Mouse (Mus musculus) forebrain, embryonic 10.5 days (tissue): ENCODE data around the gene Rab30. TPM values are rescaled to one million over a fixed set of nuclear protein-coding genes. Genes with fewer than 3 reads are reported as not detected.
A peak's percentile ranks its signal among the peaks of the same experiment; 100 is the strongest.

Experiments used
- DNase-seq: peaks from one replicate; pipeline ENCODE4 v3.0.0-alpha.2; 2017; ENCODE audit warnings: low spot score; ENCODE audit errors: extremely low spot score
- H3K27ac ChIP-seq: fragments of 300-500 bp; sonication (generic); 2 replicates; pipeline ENCODE4 v1.5.1; 2016; ENCODE audit warnings: mild to moderate bottlenecking
- H3K27me3 ChIP-seq: fragments of 300-500 bp; sonication (generic); 2 replicates; pipeline ENCODE4 v1.6.1; 2016; ENCODE audit warnings: mild to moderate bottlenecking; ENCODE audit not compliant: poor library complexity, severe bottlenecking
- H3K36me3 ChIP-seq: fragments of 300-500 bp; sonication (generic); replicated peaks from 2 replicates; pipeline ENCODE4 v1.6.1; 2016; ENCODE audit warnings: mild to moderate bottlenecking, moderate library complexity
- H3K4me1 ChIP-seq: fragments of 300-500 bp; sonication (generic); 2 replicates; pipeline ENCODE4 v1.6.1; 2016
- H3K4me3 ChIP-seq: fragments of 300-500 bp; sonication (generic); 2 replicates; pipeline ENCODE4 v1.5.1; 2016; ENCODE audit warnings: mild to moderate bottlenecking, moderate library complexity
- H3K9me3 ChIP-seq: fragments of 300-500 bp; sonication (generic); 2 replicates; pipeline ENCODE4 v1.6.1; 2016; ENCODE audit warnings: mild to moderate bottlenecking, moderate library complexity
- WGBS: fragments of 180-500 bp; shearing (Covaris S2); methylation state at CpG from one replicate; pipeline ENCODE4 v1.1.7; 2016; 5-methylcytosine and 5-hydroxymethylcytosine counted together
- polyA plus RNA-seq: library from polyadenylated mRNA; unstranded; fragments of >200 nt; fragmentation: Nextera tagmentation; extraction: Ambion mirVana; gene quantifications from 2 replicates; pipeline ENCODE4 v1.2.1, GENCODE M21; 2016

Rab30 gene
- polyA plus RNA-seq, 1 experiment from 2014 or later: 15.6 TPM

DNA sequence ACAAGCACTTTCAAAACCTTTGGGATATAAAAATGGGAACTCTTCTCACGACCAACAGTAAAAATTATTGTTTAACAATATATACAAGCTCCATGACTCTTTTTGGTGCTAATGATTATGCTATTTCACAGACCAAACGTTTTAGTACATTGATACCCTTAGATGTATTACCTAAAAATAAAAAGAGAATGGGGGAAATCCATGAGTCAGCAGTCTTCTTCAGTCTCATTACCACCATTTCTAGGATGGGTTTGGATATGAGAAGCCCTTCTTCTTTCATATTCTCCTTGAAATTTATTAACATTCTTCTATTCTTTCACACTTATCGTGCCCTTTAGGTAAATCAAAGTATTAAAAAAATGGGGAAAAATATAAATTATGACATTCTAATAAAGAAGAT, 95.0 kb downstream of the Rab30 start:
- no peaks in the 10 kb centered on the region for H3K9me3 ChIP-seq
- H3K4me1 ChIP-seq: no peaks in the 10 kb centered on the region
- no peak for DNase-seq
- H3K27ac ChIP-seq: no peak overlapping the region
- no peaks in the 10 kb centered on the region for H3K27me3 ChIP-seq
- H3K36me3 ChIP-seq: peaks cover 9% of the 10 kb centered on the region
- H3K4me3 ChIP-seq: no peak overlapping the region
- WGBS: 85% methylated on average over 3 of the region's 3 CpGs

DNA sequence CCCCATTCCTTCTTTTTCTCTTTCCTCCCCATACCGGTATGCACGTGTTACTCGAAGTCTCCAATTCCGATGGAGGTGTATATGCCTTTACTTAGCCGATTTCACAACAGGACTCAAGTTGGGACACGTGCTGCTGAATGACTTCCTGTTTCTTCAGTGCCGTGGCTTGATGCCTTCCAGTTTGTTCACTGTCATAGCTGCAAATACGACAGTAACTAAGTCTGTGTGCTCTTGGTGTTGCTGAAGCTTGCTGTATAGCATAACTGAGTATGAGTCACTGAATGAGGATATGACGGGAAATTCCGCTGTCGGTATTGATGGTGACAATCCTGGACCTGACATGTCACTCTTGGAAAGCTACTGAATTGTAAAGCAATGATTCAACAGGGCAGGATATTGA, 95.8 kb downstream of the Rab30 start:
- Histone ChIP-seq H3K36me3 (peaks cover 9% of the 10 kb centered on the region), H3K27me3 (no peaks in the 10 kb centered on the region), H3K27ac (no peak overlapping the region), H3K9me3 (no peaks in the 10 kb centered on the region), H3K4me3 (no peak overlapping the region), H3K4me1 (no peaks in the 10 kb centered on the region)
- no peak for DNase-seq
- 89% methylated on average over 11 of the region's 11 CpGs for WGBS

DNA sequence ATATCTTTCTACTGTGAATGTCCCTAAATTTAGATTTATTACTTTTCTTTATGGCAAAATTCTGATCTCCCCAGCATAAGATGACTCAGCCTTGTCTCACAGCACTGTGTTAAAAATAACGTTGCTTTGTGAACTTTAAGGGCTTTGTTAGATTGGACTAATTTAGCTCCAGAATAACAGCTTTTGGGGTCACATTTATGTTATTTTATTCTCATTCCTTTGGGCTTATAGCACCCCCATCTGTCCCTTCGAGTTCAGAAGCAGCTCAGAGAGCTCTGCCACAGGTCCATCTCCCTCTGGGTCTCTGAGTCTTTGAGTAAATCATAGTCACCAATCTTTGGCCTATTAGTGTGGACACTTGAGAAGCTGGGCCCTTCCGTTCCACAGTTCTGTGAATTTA, 96.5 kb downstream of the Rab30 start:
- 84% methylated on average over 3 of the region's 3 CpGs for WGBS
- Histone ChIP-seq H3K27ac (no peak overlapping the region), H3K27me3 (no peaks in the 10 kb centered on the region), H3K36me3 (peaks cover 9% of the 10 kb centered on the region), H3K9me3 (no peaks in the 10 kb centered on the region), H3K4me1 (no peaks in the 10 kb centered on the region), H3K4me3 (no peak overlapping the region)
- no peak for DNase-seq

DNA sequence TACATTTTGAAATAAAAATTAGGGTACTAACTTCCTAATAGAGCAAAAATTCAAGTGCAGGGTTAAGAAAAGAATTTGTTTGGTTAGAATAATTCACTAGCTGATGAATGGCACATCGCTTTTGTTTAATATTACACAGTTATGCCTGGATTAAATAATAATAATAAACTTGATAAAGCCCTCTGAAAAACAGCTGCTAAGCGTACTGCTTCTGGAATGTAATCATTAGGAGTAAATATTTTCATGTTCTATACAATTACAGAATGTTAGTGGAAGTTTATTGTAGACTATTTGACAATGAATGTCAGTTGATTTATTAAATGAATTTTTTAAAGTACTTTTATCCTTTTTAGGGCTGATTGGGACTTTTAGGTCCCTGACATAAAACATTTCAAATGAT, 100.9 kb downstream of the Rab30 start:
- WGBS: 87% methylated on average over 2 of the region's 2 CpGs
- Histone ChIP-seq H3K36me3 (no peaks in the 10 kb centered on the region), H3K27ac (no peak overlapping the region), H3K9me3 (no peaks in the 10 kb centered on the region), H3K4me1 (no peaks in the 10 kb centered on the region), H3K4me3 (no peak overlapping the region), H3K27me3 (no peaks in the 10 kb centered on the region)
- no peak for DNase-seq

DNA sequence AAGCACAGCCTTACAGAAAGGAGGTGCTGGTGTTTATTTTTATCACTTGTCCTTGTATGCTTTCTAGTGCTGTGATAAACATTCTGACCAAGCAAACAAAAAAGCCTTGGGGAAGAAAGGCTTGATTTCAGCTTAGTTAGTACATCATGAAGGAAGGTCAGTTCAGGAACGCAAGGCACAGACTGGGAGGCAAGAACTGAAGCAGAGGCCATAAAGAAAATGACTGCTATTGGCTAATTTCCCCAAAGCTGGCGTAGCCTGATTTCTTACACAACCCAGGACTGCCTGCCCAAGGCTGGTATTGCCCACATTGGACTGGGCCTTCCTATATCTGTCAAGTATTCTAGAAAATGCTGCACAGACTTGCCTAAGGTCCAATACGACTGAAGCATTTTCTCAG, 106.8 kb downstream of the Rab30 start:
- H3K4me3 ChIP-seq: no peak overlapping the region
- H3K27ac ChIP-seq: no peak overlapping the region
- no peaks in the 10 kb centered on the region for H3K9me3 ChIP-seq
- no peaks in the 10 kb centered on the region for H3K4me1 ChIP-seq
- no peaks in the 10 kb centered on the region for H3K27me3 ChIP-seq
- DNase-seq: no peak
- WGBS: 90% methylated on average over 3 of the region's 3 CpGs
- H3K36me3 ChIP-seq: no peaks in the 10 kb centered on the region

DNA sequence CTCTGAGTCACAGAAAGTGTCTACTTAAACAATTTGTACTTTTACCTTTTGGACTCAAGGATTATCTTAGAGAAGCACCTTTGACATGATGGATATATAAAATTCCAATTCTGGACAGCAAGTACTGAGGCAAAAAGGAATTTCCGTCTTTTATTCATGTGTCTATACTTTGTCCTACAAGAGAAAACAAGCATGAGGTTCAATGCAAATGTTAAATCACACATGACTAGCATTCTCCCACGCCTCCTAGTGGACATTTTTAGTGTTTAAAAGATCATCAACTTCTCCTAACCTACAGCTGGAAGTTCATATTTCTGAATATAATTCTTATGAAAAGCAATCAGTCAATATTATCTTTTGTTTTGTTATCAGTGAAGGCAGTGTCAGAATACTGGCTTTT, 125.1 kb downstream of the Rab30 start:
- H3K9me3 ChIP-seq: no peaks in the 10 kb centered on the region
- WGBS: 45% methylated on average over 2 of the region's 2 CpGs
- no peak overlapping the region for H3K4me3 ChIP-seq
- DNase-seq: no peak
- H3K27me3 ChIP-seq: no peaks in the 10 kb centered on the region
- no peak overlapping the region for H3K27ac ChIP-seq
- H3K4me1 ChIP-seq: no peaks in the 10 kb centered on the region
- peaks cover 57% of the 10 kb centered on the region for H3K36me3 ChIP-seq

DNA sequence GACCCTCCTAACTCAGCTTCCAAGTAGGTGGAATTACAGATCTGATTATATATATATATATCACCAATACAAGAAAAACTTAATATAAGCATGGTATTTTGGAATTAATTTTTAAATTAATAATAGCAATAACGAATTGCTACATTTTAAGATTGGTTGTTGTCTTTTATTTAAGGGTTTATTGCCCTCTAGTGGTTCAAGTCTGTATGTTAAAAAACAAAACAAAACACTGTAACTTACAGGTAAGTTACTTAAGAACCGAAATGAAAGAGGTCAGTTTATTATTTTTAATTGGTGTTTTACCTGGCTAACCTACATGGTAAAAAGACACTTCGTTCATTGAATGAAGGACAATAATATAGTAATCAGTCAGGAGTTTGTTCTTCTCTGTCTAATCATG, 128.8 kb downstream of the Rab30 start:
- peaks cover 38% of the 10 kb centered on the region for H3K36me3 ChIP-seq
- WGBS: 83% methylated on average over 3 of the region's 3 CpGs

GRCm38 (mm10) chr7:92871596-92871995, 130.2 kb downstream of the Rab30 start:
- WGBS: 92% methylated on average over 4 of the region's 4 CpGs
- Histone ChIP-seq H3K4me1 (peaks cover 22% of the 10 kb centered on the region), H3K27me3 (no peaks in the 10 kb centered on the region), H3K36me3 (peaks cover 26% of the 10 kb centered on the region), H3K9me3 (no peaks in the 10 kb centered on the region), H3K4me3 (no peak overlapping the region), H3K27ac (no peak overlapping the region)
- DNase-seq: no peak

More for the DNA sequence above, 128.8 kb downstream of the Rab30 start:
- Histone ChIP-seq H3K4me1 (peaks cover 8% of the 10 kb centered on the region), H3K9me3 (no peaks in the 10 kb centered on the region), H3K4me3 (no peak overlapping the region), H3K27me3 (no peaks in the 10 kb centered on the region), H3K27ac (no peak overlapping the region)
- DNase-seq: no peak

DNA sequence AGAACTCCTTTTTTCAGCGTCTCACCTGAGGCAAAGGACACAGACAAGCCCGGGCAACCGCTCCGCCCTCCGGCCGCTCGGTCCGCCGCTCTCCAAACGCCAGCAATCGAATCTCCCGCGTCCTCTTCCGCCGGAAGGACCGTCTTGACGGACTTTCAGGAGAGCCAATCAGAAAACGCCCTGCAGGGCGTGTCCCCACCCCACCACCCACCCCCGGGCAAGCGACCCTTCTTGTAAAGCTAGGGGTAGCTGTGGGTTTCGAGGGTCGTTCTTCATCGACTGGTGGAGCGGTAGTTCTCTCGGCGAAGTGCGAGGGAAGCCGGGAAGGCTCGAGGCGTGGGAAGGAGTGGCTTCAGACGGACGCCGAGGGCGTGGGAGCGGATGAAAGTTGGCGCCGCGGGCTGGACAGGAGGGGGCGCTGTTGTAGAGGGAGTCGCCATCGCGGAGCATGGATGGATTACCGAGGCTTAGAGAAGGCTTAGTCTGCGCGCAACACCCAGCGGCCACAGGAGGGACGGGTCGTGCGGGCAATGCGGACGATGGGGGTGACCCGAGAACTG, 132.8 kb downstream of the Rab30 start, which contains the start of the genes Ddias and Prcp:
Gene Ddias (minus strand): TSS at position 132 of the 560 bp plus-strand sequence.
Gene Prcp (plus strand): TSS at position 355 of the 560 bp plus-strand sequence.
- Histone ChIP-seq H3K9me3 (no peaks in the 10 kb centered on the region), H3K27me3 (no peaks in the 10 kb centered on the region), H3K36me3 (peaks cover 8% of the 10 kb centered on the region), H3K27ac (peak within 1 kb of the TSS; percentile 98), H3K4me3 (peak within 1 kb of the TSS; percentile 73), H3K4me1 (peaks cover 31% of the 10 kb centered on the region)
- WGBS: under 1% methylated on average over 53 of the region's 53 CpGs
- DNase-seq: peak; percentile 95

- peaks cover 31% of the 10 kb centered on the region for H3K4me1 ChIP-seq
- no peaks in the 10 kb centered on the region for H3K9me3 ChIP-seq
- H3K36me3 ChIP-seq: peaks cover 8% of the 10 kb centered on the region
- peak overlapping the region; percentile 98 for H3K27ac ChIP-seq
- peak; percentile 92 for DNase-seq
- peak overlapping the region; percentile 73 for H3K4me3 ChIP-seq
- WGBS: under 1% methylated on average over 29 of the region's 29 CpGs
- no peaks in the 10 kb centered on the region for H3K27me3 ChIP-seq
Observed at GRCm38 (mm10) chr7:92874761-92875408, 133.5 kb downstream of the Rab30 start.

DNA sequence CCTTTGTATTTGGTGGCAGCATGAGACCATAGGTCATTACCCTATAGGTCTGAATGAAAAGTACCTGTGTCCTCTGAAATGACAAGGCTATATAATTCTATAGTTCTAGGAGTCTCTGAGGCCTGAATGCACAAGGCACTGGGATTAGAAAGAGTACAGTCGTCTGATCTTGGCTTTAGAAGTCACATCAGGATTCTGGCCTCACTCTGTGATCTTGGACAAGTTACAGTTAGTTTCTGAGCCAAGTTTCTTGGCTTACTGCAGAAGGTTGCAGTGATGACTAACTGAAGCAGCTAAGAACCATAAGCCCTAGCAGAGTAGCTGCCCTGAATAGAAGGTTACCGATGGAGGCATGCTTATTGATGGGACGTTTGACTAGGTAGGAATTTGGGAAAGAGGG, 134.7 kb downstream of the Rab30 start:
- H3K4me1 ChIP-seq: peaks cover 31% of the 10 kb centered on the region
- H3K36me3 ChIP-seq: peaks cover 10% of the 10 kb centered on the region
- no peaks in the 10 kb centered on the region for H3K9me3 ChIP-seq
- H3K27ac ChIP-seq: peak overlapping the region; percentile 98; the same call in 1 of the 2 replicates
- WGBS: 61% methylated on average over 3 of the region's 3 CpGs
- no peaks in the 10 kb centered on the region for H3K27me3 ChIP-seq
- H3K4me3 ChIP-seq: peak overlapping the region; percentile 73
- no peak for DNase-seq

DNA sequence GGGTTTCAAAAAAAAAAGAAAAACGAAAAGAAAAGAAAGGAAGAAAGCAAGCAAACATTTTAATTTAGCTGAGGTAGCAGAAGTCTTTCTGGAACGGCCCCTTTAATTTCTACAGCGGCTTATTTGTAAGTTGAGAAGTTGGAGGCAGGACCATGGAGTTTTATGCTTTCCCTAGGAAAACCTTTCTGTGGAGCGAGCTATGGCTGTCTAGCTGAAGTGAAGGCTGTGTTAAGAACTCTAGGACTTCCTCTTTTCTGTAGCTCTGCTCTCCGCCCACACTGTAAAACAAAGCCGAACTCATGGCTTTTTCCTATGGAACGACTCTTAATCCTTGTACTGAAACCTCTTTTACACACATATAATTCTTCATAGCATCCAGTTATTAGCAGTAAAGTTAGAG, 135.1 kb downstream of the Rab30 start:
- Histone ChIP-seq H3K27me3 (no peaks in the 10 kb centered on the region), H3K4me1 (peaks cover 31% of the 10 kb centered on the region), H3K27ac (0 out of 2 replicates have a peak overlapping the region, but pooled peaks have one; percentile 17), H3K36me3 (peaks cover 11% of the 10 kb centered on the region), H3K9me3 (no peaks in the 10 kb centered on the region), H3K4me3 (peak overlapping the region; percentile 73)
- DNase-seq: no peak
- WGBS: 55% methylated on average over 7 of the region's 7 CpGs

GRCm38 (mm10) chr7:92878575-92879285, 137.3 kb downstream of the Rab30 start:
- Histone ChIP-seq H3K36me3 (peaks cover 10% of the 10 kb centered on the region; the same call in 1 of the 2 replicates), H3K9me3 (no peaks in the 10 kb centered on the region), H3K27ac (no peak overlapping the region), H3K27me3 (no peaks in the 10 kb centered on the region), H3K4me1 (peaks cover 28% of the 10 kb centered on the region), H3K4me3 (no peak overlapping the region)
- WGBS: 84% methylated on average over 7 of the region's 7 CpGs
- no peak for DNase-seq
